Comparison of ENCODE assay signal across 29 mouse cellular contexts in genomic region chr7:121018778-121019177, GRCm38 (mm10). TPM values are rescaled to one million over a fixed set of nuclear protein-coding genes. Genes with fewer than 3 reads are reported as not detected.
DNase-seq lines count a peak whose midpoint lies in the region; ATAC-seq lines count a peak whose summit lies in the region.
"Had no signal": no experiment of that assay in that cellular context is flagged by ENCODE, and none has a peak within 500 bp of the region (broad histone marks: within the 10 kb centered on the region; RNA-seq: fewer than 3 reads in every experiment).

No protein-coding gene starts in this region.

- H3K4me1 ChIP-seq in heart, embryonic 11.5 days (ENCODE audit: control insufficient read depth, insufficient read depth, low read length), result no peaks in the 10 kb centered on the region
- H3K4me1 ChIP-seq: embryonic facial prominence, embryonic 10.5 days; embryonic facial prominence, embryonic 12.5 days; forebrain, embryonic 13.5 days; forebrain, embryonic 15.5 days had no signal

- H3K27ac ChIP-seq in heart, embryonic 11.5 days (ENCODE audit: low read depth, low read length), result no peak overlapping the region
- H3K27ac ChIP-seq: embryonic facial prominence, embryonic 10.5 days; embryonic facial prominence, embryonic 12.5 days; forebrain, embryonic 13.5 days; forebrain, embryonic 15.5 days had no signal

- DNase-seq in heart, adult 11 months, result peak; percentile 7
- DNase-seq in yolk sac, embryonic 10.5 days (ENCODE audit: low spot score), result no peak
- DNase-seq in left cerebral cortex, postnatal 36 days (ENCODE audit: low spot score in 2 of 2), result no peak
- no peak for DNase-seq in cerebellum, postnatal 4 days (ENCODE audit: low spot score in 2 of 2)
- DNase-seq: adrenal gland, adult 8-10 months; adrenal gland, postnatal 14 days; adrenal gland, postnatal 36 days; B cell, adult 2 months; cerebellum, adult 11-12 months; cerebellum, adult 2 months; cerebellum, adult 9-10 months; cerebellum, postnatal 10 days; cerebellum, postnatal 25 days; forebrain, postnatal 0 days had no signal

- H3K27me3 ChIP-seq in heart, embryonic 11.5 days (ENCODE audit: control insufficient read depth, insufficient read depth, low read length), result no peaks in the 10 kb centered on the region
- H3K27me3 ChIP-seq: CH12.LX; embryonic facial prominence, embryonic 12.5 days; forebrain, embryonic 13.5 days; forebrain, embryonic 15.5 days; Patski had no signal

- H3K4me2 ChIP-seq in heart, embryonic 11.5 days, result no peak overlapping the region
- H3K4me2 ChIP-seq: embryonic facial prominence, embryonic 12.5 days; forebrain, embryonic 13.5 days; forebrain, embryonic 15.5 days had no signal

- no peaks in the 10 kb centered on the region for H3K9me3 ChIP-seq in heart, embryonic 11.5 days (replicated peaks; ENCODE audit: control insufficient read depth, low read length)
- H3K9me3 ChIP-seq: embryonic facial prominence, embryonic 10.5 days; embryonic facial prominence, embryonic 12.5 days; forebrain, embryonic 13.5 days; forebrain, embryonic 15.5 days; G1E had no signal

- intact Hi-C loops in left cerebral cortex, postnatal 36 days (cut with DNase I), result no loop called here

- no peak for ATAC-seq in heart, embryonic 11.5 days (replicated peaks; ENCODE audit: insufficient number of reproducible peaks, low FRiP score, low TSS enrichment)
- ATAC-seq in common myeloid progenitor, adult 5-6 weeks (replicated peaks; ENCODE audit: low read depth, poor library complexity, severe bottlenecking), result peak; percentile 32; the same call in 1 of the 2 replicates
- ATAC-seq in megakaryocyte, adult 5-6 weeks (ENCODE audit: poor library complexity, severe bottlenecking), result peak; percentile 64
- ATAC-seq in megakaryocyte-erythroid progenitor cell, adult 5-6 weeks (replicated peaks; ENCODE audit: low FRiP score, low TSS enrichment, poor library complexity, severe bottlenecking), result peak; percentile 55; the same call in 1 of the 2 replicates
- ATAC-seq: activated CD4-positive, CD25-positive, alpha-beta regulatory T cell, adult 4 months; CD4-positive, CD25-positive, alpha-beta regulatory T cell, adult 4 months; forebrain, embryonic 13.5 days; forebrain, embryonic 15.5 days; forebrain, postnatal 0 days; Patski had no signal

- 78% methylated on average over 3 of the region's 3 CpGs for WGBS in heart, embryonic 11.5 days (ENCODE audit: insufficient replicate concordance)

- H3K4me3 ChIP-seq in heart, embryonic 11.5 days (ENCODE audit: low read depth, low read length), result no peak overlapping the region
- H3K4me3 ChIP-seq: embryonic facial prominence, embryonic 10.5 days; embryonic facial prominence, embryonic 12.5 days; forebrain, embryonic 13.5 days; forebrain, embryonic 15.5 days had no signal

- H3K36me3 ChIP-seq in heart, embryonic 11.5 days (ENCODE audit: control insufficient read depth, insufficient read depth, low read length), result no peaks in the 10 kb centered on the region
- H3K36me3 ChIP-seq: embryonic facial prominence, embryonic 10.5 days; embryonic facial prominence, embryonic 12.5 days; forebrain, embryonic 15.5 days; G1E had no signal

- no peak overlapping the region for H3K9ac ChIP-seq in heart, embryonic 11.5 days (ENCODE audit: low read depth, low read length)
- H3K9ac ChIP-seq: embryonic facial prominence, embryonic 12.5 days; forebrain, embryonic 13.5 days; forebrain, embryonic 15.5 days; forebrain, postnatal 0 days had no signal

RNA-seq across cellular contexts. Expression of gene Mettl9, which starts 15.5 kb away (rescaled TPM):
- 117 and 124 TPM in 2 replicates for polyA plus RNA-seq in heart, embryonic 11.5 days (2014; fragmentation: Nextera tagmentation; extraction: Ambion mirVana)
- total RNA-seq in common myeloid progenitor, adult 5-6 weeks (2017), result 78.2 and 95.5 TPM in 2 replicates
- total RNA-seq in megakaryocyte, adult 5-6 weeks (2015), result 106 and 115 TPM in 2 replicates
- 138 and 164 TPM in 2 replicates for total RNA-seq in megakaryocyte, adult 5-6 weeks (2017)
- 45.9 and 68.5 TPM in 2 replicates for total RNA-seq in megakaryocyte-erythroid progenitor cell, adult 5-6 weeks (2014; fragmentation: Nextera tagmentation)
- 73.7 and 91.7 TPM in 2 replicates for total RNA-seq in megakaryocyte-erythroid progenitor cell, adult 5-6 weeks (2017)
- 10 to 100 TPM; 84.2 to 91.5 TPM for total RNA-seq in left cerebral cortex, postnatal 36 days (2021)

RNA-seq across cellular contexts. Expression of gene Mfsd13b, which starts 36.5 kb away (rescaled TPM):
- polyA plus RNA-seq in heart, embryonic 11.5 days (2014; fragmentation: Nextera tagmentation; extraction: Ambion mirVana), result 0.19 and 0.59 TPM in 2 replicates
- not detected in 2 replicates for total RNA-seq in common myeloid progenitor, adult 5-6 weeks (2017)
- not detected in 2 replicates for total RNA-seq in megakaryocyte, adult 5-6 weeks (2015)
- total RNA-seq in megakaryocyte, adult 5-6 weeks (2017), result 3.1 TPM in 1 of 2 replicates, not detected in the other
- 0.33 TPM in 1 of 2 replicates, not detected in the other for total RNA-seq in megakaryocyte-erythroid progenitor cell, adult 5-6 weeks (2014; fragmentation: Nextera tagmentation)
- not detected in 2 replicates for total RNA-seq in megakaryocyte-erythroid progenitor cell, adult 5-6 weeks (2017)
- total RNA-seq in left cerebral cortex, postnatal 36 days (2021), result under 1 TPM in 1 of 2 experiments, not detected in 1; 0.54 TPM
- total RNA-seq: adrenal gland, adult 18-20 months; adrenal gland, postnatal 14 days; adrenal gland, postnatal 36 days; CH12.LX had no signal
- polyA plus RNA-seq: activated CD4-positive, CD25-positive, alpha-beta regulatory T cell, adult 4 months; CD4-positive, CD25-positive, alpha-beta regulatory T cell, adult 4 months; embryonic facial prominence, embryonic 12.5 days; embryonic facial prominence, embryonic 14.5 days; G1E had no signal

RNA-seq across cellular contexts. Expression of gene Cdr2, which starts 36.7 kb away (rescaled TPM):
- polyA plus RNA-seq in heart, embryonic 11.5 days (2014; fragmentation: Nextera tagmentation; extraction: Ambion mirVana), result 14.8 and 15.6 TPM in 2 replicates
- 10.5 and 13.4 TPM in 2 replicates for total RNA-seq in common myeloid progenitor, adult 5-6 weeks (2017)
- 2.5 and 3.9 TPM in 2 replicates for total RNA-seq in megakaryocyte, adult 5-6 weeks (2015)
- total RNA-seq in megakaryocyte, adult 5-6 weeks (2017), result 4.3 and 6.8 TPM in 2 replicates
- 32.2 and 39.0 TPM in 2 replicates for total RNA-seq in megakaryocyte-erythroid progenitor cell, adult 5-6 weeks (2014; fragmentation: Nextera tagmentation)
- 42.9 and 61.6 TPM in 2 replicates for total RNA-seq in megakaryocyte-erythroid progenitor cell, adult 5-6 weeks (2017)
- 1 to 10 TPM; 7.9 TPM for total RNA-seq in left cerebral cortex, postnatal 36 days (2021)

RNA-seq across cellular contexts. Expression of gene Igsf6, which starts 55.6 kb away (rescaled TPM):
- polyA plus RNA-seq in heart, embryonic 11.5 days (2014; fragmentation: Nextera tagmentation; extraction: Ambion mirVana), result 0.87 TPM in 2 replicates
- 38.5 and 43.5 TPM in 2 replicates for total RNA-seq in common myeloid progenitor, adult 5-6 weeks (2017)
- total RNA-seq in megakaryocyte, adult 5-6 weeks (2015), result 544 and 557 TPM in 2 replicates
- 478 and 480 TPM in 2 replicates for total RNA-seq in megakaryocyte, adult 5-6 weeks (2017)
- total RNA-seq in megakaryocyte-erythroid progenitor cell, adult 5-6 weeks (2014; fragmentation: Nextera tagmentation), result 8.0 TPM in 1 of 2 replicates, not detected in the other
- total RNA-seq in megakaryocyte-erythroid progenitor cell, adult 5-6 weeks (2017), result 1.3 and 3.7 TPM in 2 replicates
- total RNA-seq in left cerebral cortex, postnatal 36 days (2021), result under 1 TPM; 0.15 to 0.54 TPM
- total RNA-seq: CH12.LX had no signal
